Mouse (Mus musculus): Measurements from ENCODE around the gene 9930104L06Rik.

DNA sequence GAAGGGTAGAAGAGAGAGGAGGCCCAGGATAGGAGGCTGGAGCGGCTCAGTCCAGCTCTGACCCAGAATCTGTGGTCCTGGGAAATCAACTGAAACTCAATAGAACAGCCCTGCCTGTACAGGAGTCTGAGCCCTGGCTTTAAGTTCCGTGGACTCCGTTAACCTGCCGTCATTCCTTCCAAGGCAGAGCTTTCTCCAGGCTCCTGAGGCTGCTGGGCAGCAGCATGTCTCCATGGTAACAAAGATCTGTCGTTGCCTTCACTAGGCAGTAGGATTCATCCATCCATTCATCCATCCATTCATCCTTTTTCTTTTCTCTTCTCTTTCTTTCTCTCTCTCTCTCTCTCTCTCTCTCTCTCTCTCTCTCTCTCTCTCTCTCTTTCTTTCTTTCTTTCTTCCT is 33.8 kb downstream of the 9930104L06Rik start:
- TF ChIP-seq POLR2A (IDR thresholded peaks at IDR 0.05; ENCODE audit: insufficient read depth, low read depth, low read length) = no peak
- TF ChIP-seq CTCF (IDR thresholded peaks at IDR 0.05; ENCODE audit: insufficient read depth, low read depth, low read length) = no peak
